Mouse (Mus musculus) bone marrow, adult 2 months (tissue): ENCODE results near the gene 1700003E16Rik.

Source experiments
- CTCF ChIP-seq: fragments of 200-500 bp; IDR thresholded peaks from 2 replicates; pipeline ENCODE4 v1.5.1; 2011; ENCODE audit warnings: low read length, control low read depth; ENCODE audit not compliant: control insufficient read depth, insufficient read depth
- POLR2A ChIP-seq: fragments of 200-500 bp; IDR thresholded peaks from 2 replicates; pipeline ENCODE4 v1.6.1; 2011; ENCODE audit warnings: low read depth, mild to moderate bottlenecking, control low read depth, low read length, borderline replicate concordance; ENCODE audit not compliant: control insufficient read depth

- TF ChIP-seq CTCF (no peak), POLR2A (no peak)
These were observed 19.2 kb upstream of the 1700003E16Rik start for GRCm38 (mm10) chr6:83136881-83137575.
